Mouse (Mus musculus) Patski (cell line): ENCODE measurements around the gene Kri1. TPM values are rescaled to one million over a fixed set of nuclear protein-coding genes. Genes with fewer than 3 reads are reported as not detected.

Experiments used
- ATAC-seq: fragments of 100-300 bp; one replicate; pipeline ENCODE4 v1.8.0; 2021
- CTCF ChIA-PET: fragments of 350-600 bp; sonication (Branson Sonifier 250); formaldehyde crosslinking; loops from one replicate; lab custom pipeline; 2022; ENCODE audit warnings: inconsistent platforms; lab: Charles Lee
- POLR2A ChIA-PET: fragments of 350-600 bp; sonication (Branson Sonifier 250); formaldehyde crosslinking; loops from one replicate; lab custom pipeline; 2022; ENCODE audit warnings: antibody characterized with exemption, inconsistent platforms; lab: Charles Lee
- DNase-seq: peaks from one replicate; pipeline ENCODE4 v3.0.0-alpha.2; 2011; ENCODE audit warnings: low read depth, low spot score
- H3K27me3 ChIP-seq: fragments of 371-371 bp; one replicate; pipeline ENCODE4 v1.5.1; 2021
- CTCF ChIP-seq: fragments of 100-300 bp; IDR thresholded peaks from one replicate; pipeline ENCODE4 v1.5.1; 2021
- in situ Hi-C: fragments of 300-500 bp; cut with MboI; formaldehyde crosslinking; loops from 3 replicates; pipeline ENCODE4 v1.11.1; 2018; ENCODE audit warnings: low pct_unique_long_range_greater_than_20kb, mixed read lengths
- polyA plus RNA-seq: library from polyadenylated mRNA; unstranded; gene quantifications from one replicate; pipeline ENCODE4 v1.2.3, GENCODE M21; 2021

The Kri1 gene
- 36.9 TPM for polyA plus RNA-seq

- in situ Hi-C loops: no loop called here
- ChIA-PET CTCF (no interaction called here), POLR2A (interaction anchor here (0.5 to 1.7 kb wide), 3 partner anchors 9 to 256 kb away, joined by 3 to 4 read pairs (median 4); no protein-coding TSS in a partner anchor)
- peak; percentile 68 for ATAC-seq
- no peak for TF ChIP-seq CTCF
- no peaks in the 10 kb centered on the region for H3K27me3 ChIP-seq
- peak; percentile 80 for DNase-seq
These were observed at the start of gene Kri1 for GRCm38 (mm10) chr9:21287571-21288402. TSS of gene Kri1 (minus strand) at chr9:21287969.

- no peak for ATAC-seq
- no peaks in the 10 kb centered on the region for H3K27me3 ChIP-seq
- in situ Hi-C loops: no loop called here
- CTCF ChIA-PET: interaction anchor here (1.5 to 3.3 kb wide), 2 partner anchors 15 to 21 kb away, joined by 7 to 15 read pairs; partner anchors contain the start of gene Slc44a2
- DNase-seq: no peak
- POLR2A ChIA-PET: interaction anchor here (0.8 kb wide), 1 partner anchor 9 kb away, joined by 3 read pairs; no protein-coding TSS in a partner anchor
- TF ChIP-seq CTCF: no peak
These were observed 48.7 kb upstream of the Kri1 start for GRCm38 (mm10) chr9:21336491-21336890.

- CTCF ChIA-PET: interaction anchor here (1.6 to 4.1 kb wide), 4 partner anchors 14 to 22 kb away, joined by 7 to 17 read pairs (median 15); partner anchors contain the start of gene Slc44a2
- no peak for TF ChIP-seq CTCF
- in situ Hi-C loops: no loop called here
These were observed 47.6 kb upstream of the Kri1 start for GRCm38 (mm10) chr9:21335391-21335790.

GRCm38 (mm10) chr9:21334747-21335146 lies 47.0 kb upstream of the Kri1 start:
- no peak for TF ChIP-seq CTCF
- in situ Hi-C loops: no loop called here
- no peaks in the 10 kb centered on the region for H3K27me3 ChIP-seq
- ChIA-PET CTCF (interaction anchor here (1.6 to 4.1 kb wide), 4 partner anchors 13 to 22 kb away, joined by 7 to 17 read pairs (median 15); partner anchors contain the start of gene Slc44a2), POLR2A (interaction anchor here (0.6 kb wide), 1 partner anchor 31 kb away, joined by 4 read pairs; no protein-coding TSS in a partner anchor)
- ATAC-seq: no peak
- DNase-seq: no peak

More at GRCm38 (mm10) chr9:21335391-21335790, 47.6 kb upstream of the Kri1 start:
- POLR2A ChIA-PET: interaction anchor here (0.6 kb wide), 2 partner anchors 10 to 30 kb away, joined by 3 to 4 read pairs; no protein-coding TSS in a partner anchor
- H3K27me3 ChIP-seq: no peaks in the 10 kb centered on the region
- ATAC-seq (no peak), DNase-seq (no peak)

GRCm38 (mm10) chr9:21333523-21333922 lies 45.8 kb upstream of the Kri1 start:
- in situ Hi-C loops: no loop called here
- CTCF ChIA-PET: interaction anchor here (2.0 to 4.1 kb wide), 2 partner anchors 20 to 24 kb away, joined by 15 to 17 read pairs; no protein-coding TSS in a partner anchor
- DNase-seq (no peak), ATAC-seq (peak; percentile 14)
- TF ChIP-seq CTCF: no peak
- no peaks in the 10 kb centered on the region for H3K27me3 ChIP-seq
- POLR2A ChIA-PET: interaction anchor here (0.7 to 2.5 kb wide), 2 partner anchors 9 to 13 kb away, joined by 4 to 13 read pairs; partner anchors contain the start of gene Slc44a2

- ATAC-seq: peak; percentile 70
- in situ Hi-C loops: no loop called here
These were observed 44.6 kb upstream of the Kri1 start for GRCm38 (mm10) chr9:21332161-21333061.

GRCm38 (mm10) chr9:21331365-21332140 lies 43.8 kb upstream of the Kri1 start:
- ChIA-PET POLR2A (interaction anchor here (0.7 to 2.5 kb wide), 4 partner anchors 11 to 894 kb away, joined by 3 to 13 read pairs (median 4); partner anchors contain the start of gene Slc44a2), CTCF (interaction anchor here (1.2 to 4.1 kb wide), 3 partner anchors 7 to 26 kb away, joined by 3 to 18 read pairs (median 17); no protein-coding TSS in a partner anchor)
- in situ Hi-C loops: no loop called here
- no peaks in the 10 kb centered on the region for H3K27me3 ChIP-seq
- ATAC-seq (no peak), DNase-seq (no peak)
- TF ChIP-seq CTCF: no peak

More at GRCm38 (mm10) chr9:21332161-21333061, 44.6 kb upstream of the Kri1 start:
- peak; percentile 83 for DNase-seq
- TF ChIP-seq CTCF: no peak
- ChIA-PET CTCF (interaction anchor here (0.8 to 4.1 kb wide), 3 partner anchors 19 to 25 kb away, joined by 5 to 18 read pairs (median 17); no protein-coding TSS in a partner anchor), POLR2A (interaction anchor here (0.6 to 2.5 kb wide), 3 partner anchors 12 to 133 kb away, joined by 4 to 13 read pairs (median 4); partner anchors contain the start of gene Slc44a2)
- H3K27me3 ChIP-seq: no peaks in the 10 kb centered on the region

GRCm38 (mm10) chr9:21329699-21330289 lies 42.0 kb upstream of the Kri1 start:
- ChIA-PET CTCF (interaction anchor here (1.0 to 2.8 kb wide), 5 partner anchors 9 to 27 kb away, joined by 3 to 18 read pairs (median 5); partner anchors contain the start of gene Slc44a2), POLR2A (interaction anchor here (0.9 to 1.2 kb wide), 2 partner anchors 8 to 10 kb away, joined by 3 to 4 read pairs; partner anchors contain the start of gene Slc44a2)
- H3K27me3 ChIP-seq: no peaks in the 10 kb centered on the region
- DNase-seq (no peak), ATAC-seq (no peak)
- in situ Hi-C loops: no loop called here
- TF ChIP-seq CTCF: no peak
